Mouse (Mus musculus) lung, embryonic 15.5 days (tissue): Measurements from ENCODE around the gene Izumo4. TPM values are rescaled to one million over a fixed set of nuclear protein-coding genes. Genes with fewer than 3 reads are reported as not detected.
A peak's percentile ranks its signal among the peaks of the same experiment; 100 is the strongest.

Source experiments
- ATAC-seq: fragments of 200-750 bp; cut with Nextera tagmentation; 2 replicates; pipeline ENCODE4 v1.8.0; 2017; ENCODE audit warnings: moderate number of reproducible peaks, borderline replicate concordance; ENCODE audit not compliant: low FRiP score, low TSS enrichment; ENCODE audit errors: extremely low read depth
- H3K27ac ChIP-seq: fragments of 300-500 bp; sonication (generic); 2 replicates; pipeline ENCODE4 v1.5.1; 2015; ENCODE audit warnings: moderate library complexity, mild to moderate bottlenecking, inconsistent platforms
- H3K27me3 ChIP-seq: fragments of 300-500 bp; sonication (generic); 2 replicates; pipeline ENCODE4 v1.6.1; 2015; ENCODE audit warnings: inconsistent platforms
- H3K36me3 ChIP-seq: fragments of 300-500 bp; sonication (generic); 2 replicates; pipeline ENCODE4 v1.6.1; 2015; ENCODE audit warnings: inconsistent platforms
- H3K4me1 ChIP-seq: fragments of 300-500 bp; sonication (generic); 2 replicates; pipeline ENCODE4 v1.6.1; 2015; ENCODE audit warnings: inconsistent platforms
- H3K4me2 ChIP-seq: fragments of 300-500 bp; sonication (generic); 2 replicates; pipeline ENCODE4 v1.6.1; 2015; ENCODE audit warnings: inconsistent platforms, mild to moderate bottlenecking, moderate library complexity
- H3K4me3 ChIP-seq: fragments of 300-500 bp; sonication (generic); 2 replicates; pipeline ENCODE4 v1.5.1; 2015; ENCODE audit warnings: mild to moderate bottlenecking, inconsistent platforms
- H3K9ac ChIP-seq: fragments of 300-500 bp; sonication (generic); 2 replicates; pipeline ENCODE4 v1.6.1; 2015; ENCODE audit warnings: inconsistent platforms
- H3K9me3 ChIP-seq: fragments of 300-500 bp; sonication (generic); 2 replicates; pipeline ENCODE4 v1.6.1; 2016; ENCODE audit warnings: inconsistent platforms
- WGBS: fragments of 180-500 bp; shearing (Covaris S2); methylation state at CpG from one replicate; pipeline ENCODE4 v1.1.7; 2015; 5-methylcytosine and 5-hydroxymethylcytosine counted together
- polyA plus RNA-seq: library from polyadenylated mRNA; unstranded; fragments of >200 nt; fragmentation: Nextera tagmentation; extraction: Ambion mirVana; gene quantifications from 2 replicates; pipeline ENCODE4 v1.2.1, GENCODE M21; 2015

Izumo4 gene
- polyA plus RNA-seq, 1 experiment from 2014 or later: 23.0 TPM

DNA sequence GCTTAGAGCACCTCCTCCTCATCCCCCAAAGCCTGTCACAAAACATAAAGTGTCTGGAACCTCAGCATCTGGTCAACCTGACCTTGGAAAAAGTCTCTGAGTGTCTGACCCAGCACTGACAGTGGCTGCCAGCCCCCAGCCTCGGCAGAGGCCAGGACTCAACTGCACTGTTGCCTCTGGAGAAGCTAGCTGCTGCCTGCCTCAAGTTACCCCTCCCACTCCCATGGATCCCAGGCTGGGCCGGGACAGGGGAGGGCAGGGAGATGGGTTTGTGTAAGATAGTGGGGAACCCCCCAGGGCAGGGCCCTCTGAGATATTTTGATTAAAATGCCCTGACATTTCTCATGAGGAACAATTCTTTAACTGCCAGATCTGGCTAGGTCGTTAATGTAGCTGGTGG, 3.0 kb downstream of the Izumo4 start:
- Histone ChIP-seq H3K27ac (no peak overlapping the region), H3K36me3 (peaks cover 34% of the 10 kb centered on the region)
- 55% methylated on average over 3 of the region's 3 CpGs for WGBS

DNA sequence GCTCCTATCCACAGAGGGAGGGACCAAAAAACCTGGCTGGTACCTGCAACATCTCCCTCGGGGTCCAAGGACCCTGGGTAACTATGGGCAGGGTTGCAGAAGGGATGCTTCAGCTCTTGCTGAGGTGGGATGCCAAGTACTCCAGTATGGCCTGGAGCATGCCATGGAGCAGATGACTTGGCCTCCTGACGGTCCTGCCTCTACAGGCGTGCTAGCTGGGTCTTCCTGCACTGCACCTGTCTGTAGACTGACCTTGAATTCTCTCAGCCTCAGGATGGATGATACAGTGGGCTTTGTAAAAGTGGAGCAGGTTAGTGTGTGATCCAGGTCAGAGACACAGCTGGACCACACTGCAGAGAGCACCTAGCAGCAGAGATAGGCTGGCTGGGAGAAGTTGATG, 3.5 kb downstream of the Izumo4 start:
- no peak for ATAC-seq
- Histone ChIP-seq H3K4me3 (no peak overlapping the region), H3K4me1 (peaks cover 23% of the 10 kb centered on the region), H3K27ac (no peak overlapping the region), H3K36me3 (peaks cover 39% of the 10 kb centered on the region), H3K9me3 (no peaks in the 10 kb centered on the region), H3K4me2 (no peak overlapping the region), H3K9ac (no peak overlapping the region), H3K27me3 (no peaks in the 10 kb centered on the region)
- WGBS: 81% methylated on average over 3 of the region's 3 CpGs

More for the DNA sequence above, 3.0 kb downstream of the Izumo4 start:
- no peaks in the 10 kb centered on the region for H3K27me3 ChIP-seq
- no peak overlapping the region for H3K9ac ChIP-seq
- H3K4me2 ChIP-seq: no peak overlapping the region
- H3K4me3 ChIP-seq: no peak overlapping the region
- H3K9me3 ChIP-seq: no peaks in the 10 kb centered on the region
- ATAC-seq: no peak
- peaks cover 27% of the 10 kb centered on the region for H3K4me1 ChIP-seq

DNA sequence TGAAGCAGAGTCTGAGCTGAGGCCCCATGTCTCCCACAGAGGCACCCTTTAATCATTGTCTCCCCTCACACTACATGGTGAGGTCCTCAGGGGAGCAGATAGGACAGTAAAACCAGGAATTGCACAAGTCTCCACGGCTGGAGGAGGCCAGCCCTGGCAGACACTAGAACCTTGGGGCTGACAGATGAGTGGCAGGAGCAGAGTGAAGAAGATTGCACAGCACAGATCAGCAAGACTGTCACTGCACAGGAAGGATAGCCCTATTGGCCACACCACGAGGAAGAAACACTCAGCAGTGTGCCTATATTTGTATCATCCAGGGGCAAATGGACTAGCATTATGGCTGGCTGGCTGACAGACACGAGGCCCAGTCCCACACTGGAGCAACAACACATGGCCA, 8.8 kb downstream of the Izumo4 start:
- H3K9me3 ChIP-seq: no peaks in the 10 kb centered on the region
- H3K9ac ChIP-seq: no peak overlapping the region
- H3K4me2 ChIP-seq: no peak overlapping the region
- no peak overlapping the region for H3K27ac ChIP-seq
- H3K27me3 ChIP-seq: no peaks in the 10 kb centered on the region
- H3K36me3 ChIP-seq: peaks cover 91% of the 10 kb centered on the region
- H3K4me3 ChIP-seq: no peak overlapping the region
- no peak for ATAC-seq
- WGBS: 84% methylated on average over 3 of the region's 3 CpGs
- no peaks in the 10 kb centered on the region for H3K4me1 ChIP-seq

DNA sequence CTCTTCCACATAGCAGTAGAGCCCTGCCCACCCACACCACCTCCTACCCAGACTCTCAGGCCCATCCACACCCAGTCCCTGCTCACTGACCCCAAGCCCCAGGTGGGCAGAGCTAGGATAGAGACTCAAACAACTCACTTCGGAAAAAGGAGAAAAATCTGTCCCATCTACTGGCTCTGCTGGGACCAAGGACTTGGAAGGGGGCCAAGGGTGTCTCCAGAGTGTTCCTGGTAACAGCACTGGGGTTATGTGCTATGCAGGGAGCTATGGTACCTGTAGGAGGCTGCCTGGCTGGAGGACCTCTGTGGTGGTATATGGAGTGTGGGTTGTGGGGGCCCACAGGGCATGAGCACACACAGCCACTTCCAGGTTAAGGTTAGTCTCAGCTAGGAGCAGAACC, 15.3 kb downstream of the Izumo4 start:
- 77% methylated on average over 1 of the region's 1 CpGs for WGBS
- Histone ChIP-seq H3K27me3 (no peaks in the 10 kb centered on the region), H3K27ac (no peak overlapping the region), H3K9me3 (no peaks in the 10 kb centered on the region), H3K9ac (no peak overlapping the region), H3K4me3 (no peak overlapping the region), H3K4me1 (no peaks in the 10 kb centered on the region), H3K4me2 (no peak overlapping the region), H3K36me3 (peaks cover 96% of the 10 kb centered on the region)
- no peak for ATAC-seq

DNA sequence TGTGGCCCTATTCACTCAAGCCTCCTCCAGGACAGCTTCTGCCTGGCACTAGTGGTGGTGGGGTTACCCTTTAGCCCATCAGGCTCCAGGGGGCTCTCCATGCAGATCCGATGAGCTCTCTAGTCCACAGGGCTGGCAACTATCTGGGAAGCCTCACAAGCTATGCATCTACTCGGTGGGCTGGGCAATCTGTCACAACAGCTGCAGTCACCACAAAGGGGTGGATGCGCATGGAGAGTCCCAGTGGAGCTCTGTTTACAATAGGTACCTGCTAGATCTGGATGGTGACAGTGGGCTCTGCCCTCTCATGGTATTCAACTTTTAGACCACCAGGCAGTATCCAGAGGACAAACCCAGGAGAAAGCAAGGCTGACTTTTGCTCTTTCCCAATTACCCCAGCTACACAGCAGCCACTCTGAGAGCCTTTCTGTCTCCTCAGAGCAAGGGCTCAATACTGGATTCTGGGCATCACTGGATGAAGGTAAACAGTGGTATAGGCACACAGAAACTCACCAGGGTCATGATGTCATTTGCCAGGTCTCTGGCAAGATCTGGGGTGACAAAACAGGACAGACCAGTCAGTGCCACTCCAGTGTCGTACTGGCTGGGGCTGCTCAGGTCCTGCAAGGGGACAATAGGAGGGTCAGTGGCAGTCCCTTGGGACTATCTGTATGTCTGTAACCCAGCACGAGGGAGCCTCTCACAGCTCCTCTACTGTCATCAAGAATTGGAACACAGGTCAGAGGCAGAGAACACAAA, 25.6 kb downstream of the Izumo4 start:
- no peak overlapping the region for H3K9ac ChIP-seq
- no peak for ATAC-seq
- no peak overlapping the region for H3K27ac ChIP-seq
- H3K4me1 ChIP-seq: no peaks in the 10 kb centered on the region
- H3K9me3 ChIP-seq: no peaks in the 10 kb centered on the region
- H3K27me3 ChIP-seq: no peaks in the 10 kb centered on the region
- H3K4me3 ChIP-seq: no peak overlapping the region
- H3K36me3 ChIP-seq: peaks cover 97% of the 10 kb centered on the region
- no peak overlapping the region for H3K4me2 ChIP-seq
- WGBS: 86% methylated on average over 5 of the region's 5 CpGs

DNA sequence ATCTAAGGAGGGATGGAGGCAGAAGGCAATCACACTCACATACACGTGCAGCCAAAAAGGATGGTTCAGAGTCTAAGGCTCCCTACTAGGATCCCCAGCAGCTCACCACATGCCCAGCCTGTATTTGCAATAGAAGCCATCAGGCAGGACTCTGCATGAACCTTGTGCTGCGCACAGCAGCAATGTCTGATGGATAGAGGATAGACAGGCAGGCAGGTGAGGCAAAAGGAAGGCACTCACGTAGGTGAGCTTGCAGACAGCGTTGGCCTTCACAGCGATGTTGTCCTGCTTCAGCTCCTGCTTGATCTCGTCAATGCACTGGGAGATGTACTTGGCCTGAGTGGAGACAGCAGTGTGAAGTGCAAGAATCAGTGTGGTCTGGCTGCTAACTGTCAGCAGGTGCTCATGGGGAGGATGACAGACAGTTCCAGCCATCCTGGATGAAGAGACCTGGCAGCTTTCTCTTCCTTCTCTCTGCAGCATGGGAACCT, 30.7 kb downstream of the Izumo4 start:
- no peaks in the 10 kb centered on the region for H3K27me3 ChIP-seq
- WGBS: 92% methylated on average over 6 of the region's 6 CpGs
- H3K9me3 ChIP-seq: no peaks in the 10 kb centered on the region
- ATAC-seq: no peak
- no peak overlapping the region for H3K4me2 ChIP-seq
- H3K36me3 ChIP-seq: peaks cover 66% of the 10 kb centered on the region
- H3K4me1 ChIP-seq: 0 out of 2 replicates have a peak, but pooled peaks cover 6% of the 10 kb centered on the region
- no peak overlapping the region for H3K27ac ChIP-seq
- no peak overlapping the region for H3K4me3 ChIP-seq
- H3K9ac ChIP-seq: no peak overlapping the region

DNA sequence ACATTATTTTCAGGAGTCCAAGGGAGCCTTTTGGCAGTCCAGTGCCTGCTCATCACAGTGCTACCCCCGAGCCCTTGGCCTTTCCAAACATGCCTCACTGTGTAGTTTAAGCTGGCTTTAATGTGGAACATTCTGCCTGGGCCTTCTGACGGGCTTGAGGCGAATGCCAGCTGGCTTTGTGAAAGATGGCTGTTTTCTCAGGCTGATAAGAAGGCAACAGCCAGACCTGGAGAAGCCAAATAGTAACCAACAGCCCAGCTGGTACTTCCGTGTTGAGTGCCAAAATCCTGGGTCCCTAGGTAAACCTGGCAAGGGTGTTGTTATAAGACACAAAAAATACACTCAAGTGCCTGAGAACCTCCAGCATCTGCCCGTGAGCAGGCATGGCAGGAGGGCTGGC, 34.7 kb downstream of the Izumo4 start:
- WGBS: 62% methylated on average over 5 of the region's 5 CpGs
- H3K36me3 ChIP-seq: peaks cover 26% of the 10 kb centered on the region
- no peak overlapping the region for H3K9ac ChIP-seq
- H3K4me1 ChIP-seq: peaks cover 24% of the 10 kb centered on the region
- H3K4me2 ChIP-seq: no peak overlapping the region
- no peak overlapping the region for H3K27ac ChIP-seq
- no peaks in the 10 kb centered on the region for H3K9me3 ChIP-seq
- no peak overlapping the region for H3K4me3 ChIP-seq
- no peaks in the 10 kb centered on the region for H3K27me3 ChIP-seq
- no peak for ATAC-seq

DNA sequence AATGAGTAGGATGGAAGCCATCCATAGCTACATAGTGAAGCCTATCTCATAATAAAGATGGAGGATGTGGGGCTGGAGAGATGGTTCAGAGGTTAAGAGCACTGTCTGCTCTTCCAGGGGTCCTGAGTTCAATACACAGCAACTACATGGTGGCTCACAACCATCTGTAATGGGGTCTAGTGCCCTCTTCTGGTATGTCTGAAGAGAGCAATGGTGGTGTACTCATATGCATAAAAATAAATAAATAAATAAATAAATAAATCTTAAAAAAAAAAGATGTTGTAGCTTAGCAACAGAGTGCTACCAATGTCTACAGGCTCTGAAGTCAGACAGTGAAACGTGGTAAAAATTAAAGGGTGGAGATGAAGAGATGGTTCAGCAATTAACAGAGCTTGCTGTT, 36.7 kb downstream of the Izumo4 start:
- 58% methylated on average over 1 of the region's 1 CpGs for WGBS
- Histone ChIP-seq H3K36me3 (peaks cover 13% of the 10 kb centered on the region), H3K9ac (no peak overlapping the region), H3K9me3 (no peaks in the 10 kb centered on the region), H3K4me3 (no peak overlapping the region), H3K27me3 (no peaks in the 10 kb centered on the region), H3K27ac (no peak overlapping the region), H3K4me1 (peaks cover 30% of the 10 kb centered on the region), H3K4me2 (no peak overlapping the region)
- no peak for ATAC-seq

DNA sequence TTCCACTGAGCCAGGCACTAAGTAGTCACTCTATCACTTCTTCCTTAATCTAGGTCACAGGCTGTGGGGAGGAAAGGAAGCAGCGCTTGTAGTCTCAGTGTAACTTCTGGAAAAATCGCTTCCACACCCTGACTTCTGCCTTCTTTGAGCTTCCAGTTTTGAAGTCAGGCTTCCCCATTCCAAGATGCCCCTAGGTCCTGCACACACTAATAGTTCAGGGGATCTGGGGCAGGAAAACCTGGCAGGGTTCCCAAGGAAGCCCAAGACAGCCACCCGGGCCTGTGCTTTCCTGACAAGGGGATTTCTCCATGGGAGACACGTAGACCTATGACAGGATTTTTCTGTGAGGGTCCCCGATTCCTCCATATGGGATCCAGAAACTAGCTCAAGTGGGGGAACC, 39.2 kb downstream of the Izumo4 start:
- no peak for ATAC-seq
- H3K4me2 ChIP-seq: peak overlapping the region; percentile 88
- peaks cover 30% of the 10 kb centered on the region for H3K4me1 ChIP-seq
- no peaks in the 10 kb centered on the region for H3K9me3 ChIP-seq
- peak overlapping the region; percentile 90 for H3K4me3 ChIP-seq
- whole genome bisulfite sequencing: 10% methylated on average over 5 of the region's 5 CpGs
- H3K27ac ChIP-seq: peak overlapping the region; percentile 64
- peak overlapping the region; percentile 97 for H3K9ac ChIP-seq
- peaks cover 6% of the 10 kb centered on the region; the same call in 1 of the 2 replicates for H3K36me3 ChIP-seq
- H3K27me3 ChIP-seq: no peaks in the 10 kb centered on the region

DNA sequence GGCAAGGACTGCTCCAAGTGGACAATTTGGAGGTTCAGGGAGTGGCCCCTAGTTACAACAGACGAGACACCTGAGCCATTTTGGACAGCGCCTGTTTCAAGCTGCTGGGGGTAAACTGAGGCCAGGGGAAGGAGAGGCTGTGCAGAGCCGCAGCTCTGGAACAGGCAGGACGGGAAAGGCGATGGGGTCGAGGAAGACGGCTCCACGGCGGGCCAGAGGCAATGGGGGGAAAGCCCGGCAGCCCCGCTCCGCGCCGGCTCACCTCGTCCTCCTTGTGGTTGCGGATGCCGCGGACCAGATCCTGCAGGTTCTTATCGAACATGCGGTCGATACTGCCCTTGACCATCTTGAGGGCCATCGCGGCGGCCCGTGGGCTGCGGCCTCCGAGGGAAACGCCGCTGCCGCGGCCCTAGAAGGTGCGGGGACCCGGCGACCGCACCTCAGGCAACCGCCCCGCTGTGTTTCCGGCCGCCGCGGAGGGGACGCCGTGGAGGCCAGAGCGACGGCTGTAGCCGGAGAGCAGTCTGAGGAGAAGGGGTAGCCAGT, 39.7 kb downstream of the Izumo4 start:
- peak; percentile 2; the same call in 1 of the 2 replicates for ATAC-seq
- H3K4me3 ChIP-seq: peak overlapping the region; percentile 90
- no peaks in the 10 kb centered on the region for H3K27me3 ChIP-seq
- peak overlapping the region; percentile 88 for H3K4me2 ChIP-seq
- peaks cover 29% of the 10 kb centered on the region for H3K4me1 ChIP-seq
- under 1% methylated on average over 46 of the region's 46 CpGs for WGBS
- no peaks in the 10 kb centered on the region for H3K9me3 ChIP-seq
- peak overlapping the region; percentile 97 for H3K9ac ChIP-seq
- peak overlapping the region; percentile 64 for H3K27ac ChIP-seq
- peaks cover 1% of the 10 kb centered on the region; the same call in 1 of the 2 replicates for H3K36me3 ChIP-seq

DNA sequence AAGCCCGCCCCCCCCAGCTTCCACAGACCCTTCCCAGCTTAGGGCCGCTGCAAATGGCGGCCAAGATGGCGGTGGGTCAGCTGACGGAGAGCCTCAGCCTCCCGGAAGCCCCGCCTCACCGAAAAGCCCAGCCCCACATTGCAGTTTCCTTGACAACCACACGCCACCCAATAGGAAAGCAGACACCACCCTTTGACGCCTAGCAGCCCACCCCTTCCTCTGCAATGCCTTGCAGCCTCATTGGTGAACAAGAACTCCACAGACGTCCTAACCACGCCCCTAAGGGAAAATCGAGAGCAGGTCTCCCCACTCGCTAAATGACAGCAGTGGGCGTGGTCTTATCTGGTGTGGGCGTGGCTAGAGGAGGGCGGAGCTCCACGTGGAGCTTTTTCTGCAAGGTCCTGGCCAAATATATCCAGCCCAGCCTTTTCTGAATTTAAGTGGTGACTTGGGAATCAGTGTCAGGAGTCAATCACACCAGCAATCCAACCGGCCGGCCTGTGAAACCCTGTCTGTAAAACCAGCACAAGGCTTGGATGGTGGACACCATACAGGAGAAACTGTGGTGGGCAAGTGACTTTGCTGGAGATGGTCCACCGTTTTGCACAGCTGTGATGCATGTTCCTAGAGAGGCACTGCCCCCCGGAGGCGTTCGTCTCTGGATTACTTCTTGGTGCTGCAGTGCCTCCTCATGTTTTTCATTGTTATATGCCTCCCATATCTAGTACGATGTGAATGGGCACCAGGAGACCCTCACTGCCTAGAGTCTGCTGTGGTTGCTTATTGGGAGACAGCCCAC, 40.4 kb downstream of the Izumo4 start, which contains the start of gene Ap3d1:
Gene Ap3d1, minus strand, starts transcription at position 85 of the 799 bp plus-strand sequence.
- H3K9me3 ChIP-seq: no peaks in the 10 kb centered on the region
- H3K4me2 ChIP-seq: peak within 1 kb of the TSS; percentile 88
- peak within 1 kb of the TSS; percentile 90 for H3K4me3 ChIP-seq
- peak within 1 kb of the TSS; percentile 64 for H3K27ac ChIP-seq
- peak; percentile 100 for ATAC-seq
- H3K36me3 ChIP-seq: no peaks in the 10 kb centered on the region
- H3K27me3 ChIP-seq: no peaks in the 10 kb centered on the region
- peaks cover 24% of the 10 kb centered on the region for H3K4me1 ChIP-seq
- WGBS: 2% methylated on average over 24 of the region's 25 CpGs
- peak within 1 kb of the TSS; percentile 97 for H3K9ac ChIP-seq

DNA sequence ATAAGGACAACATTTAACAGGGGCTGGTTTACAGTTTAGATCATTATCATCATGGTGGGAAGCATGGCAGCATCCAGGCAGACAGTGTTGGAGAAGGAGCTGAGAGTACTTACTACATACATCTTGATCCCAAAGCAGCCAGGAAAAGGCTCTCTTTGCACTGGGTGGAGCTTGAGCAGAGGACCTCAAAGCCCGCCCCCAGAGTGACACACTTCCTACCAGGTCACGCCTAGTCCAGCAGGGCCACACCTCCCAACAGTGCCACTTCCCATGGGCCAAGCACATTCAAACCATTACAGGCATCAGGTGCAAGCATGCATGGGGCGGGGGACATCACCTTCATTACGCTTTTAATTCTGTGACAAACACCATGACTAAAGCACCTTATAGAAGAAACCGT, 42.3 kb downstream of the Izumo4 start:
- no peak overlapping the region for H3K4me2 ChIP-seq
- H3K9ac ChIP-seq: no peak overlapping the region
- no peak for ATAC-seq
- no peaks in the 10 kb centered on the region for H3K27me3 ChIP-seq
- 31% methylated on average over 5 of the region's 5 CpGs for WGBS
- no peak overlapping the region for H3K4me3 ChIP-seq
- no peaks in the 10 kb centered on the region for H3K9me3 ChIP-seq
- peaks cover 27% of the 10 kb centered on the region for H3K4me1 ChIP-seq
- H3K36me3 ChIP-seq: no peaks in the 10 kb centered on the region
- H3K27ac ChIP-seq: no peak overlapping the region
